Mouse (Mus musculus): ENCODE data around the gene Stoml1.

Stoml1 gene

GRCm38 (mm10) chr9:58274626-58275025, 21.7 kb downstream of the Stoml1 start:
- POLR2A ChIA-PET: interaction anchor here (0.6 to 21.3 kb wide), 57 partner anchors 7 to 1017 kb away, joined by 3 to 458 read pairs (median 7); partner anchors contain the start of genes Pml (in 4 of the 4), Stoml1 (in 3 of the 4), Adpgk (in 1 of the 4) and Cox5a (in 1 of the 4)
- CTCF ChIA-PET: interaction anchor here in 3 of 4 experiments (0.9 to 5.0 kb wide), 9 partner anchors 6 to 236 kb away, joined by 3 to 65 read pairs (median 4); partner anchors contain the start of genes Pml (in 2 of the 3) and Stoml1 (in 1 of the 3)

GRCm38 (mm10) chr9:58275115-58275774, 22.3 kb downstream of the Stoml1 start:
- ChIA-PET CTCF (interaction anchor here in 3 of 4 experiments (0.6 to 1.9 kb wide), 13 partner anchors 9 to 237 kb away, joined by 3 to 11 read pairs (median 4); partner anchors contain the start of genes Pml (in 2 of the 3) and Stoml1 (in 2 of the 3)), POLR2A (interaction anchor here (0.6 to 21.3 kb wide), 62 partner anchors 6 to 1016 kb away, joined by 3 to 458 read pairs (median 6); partner anchors contain the start of genes Pml (in 4 of the 4), Stoml1 (in 3 of the 4), Adpgk (in 1 of the 4) and Cox5a (in 1 of the 4))

- CTCF ChIA-PET: interaction anchor here in 3 of 4 experiments (0.6 to 1.9 kb wide), 9 partner anchors 10 to 80 kb away, joined by 3 to 11 read pairs (median 4); partner anchors contain the start of genes Pml (in 2 of the 3) and Stoml1 (in 1 of the 3)
- POLR2A ChIA-PET: interaction anchor here (0.6 to 21.3 kb wide), 56 partner anchors 6 to 1016 kb away, joined by 3 to 458 read pairs (median 7); partner anchors contain the start of genes Pml (in 4 of the 4), Stoml1 (in 3 of the 4), Nptn (in 2 of the 4) and Adpgk (in 1 of the 4)
Observed at GRCm38 (mm10) chr9:58275797-58276196, 22.8 kb downstream of the Stoml1 start.

- CTCF ChIA-PET: interaction anchor here in 1 of 4 experiments (1.8 kb wide), 1 partner anchor 26 kb away, joined by 4 read pairs; the partner anchor contains the start of gene Pml
- POLR2A ChIA-PET: interaction anchor here (0.6 to 21.3 kb wide), 37 partner anchors 9 to 1383 kb away, joined by 3 to 458 read pairs (median 9); partner anchors contain the start of genes Pml (in 3 of the 4), Nptn (in 2 of the 4), Stoml1 (in 2 of the 4) and Islr (in 1 of the 4)
Observed at GRCm38 (mm10) chr9:58276346-58276745, 23.4 kb downstream of the Stoml1 start.

GRCm38 (mm10) chr9:58278313-58278712, 25.3 kb downstream of the Stoml1 start:
- ChIA-PET POLR2A (interaction anchor here (0.6 to 21.3 kb wide), 38 partner anchors 6 to 1378 kb away, joined by 3 to 458 read pairs (median 10); partner anchors contain the start of genes Islr (in 2 of the 4), Islr2 (in 2 of the 4), Nptn (in 2 of the 4) and Pml (in 2 of the 4)), CTCF (interaction anchor here in 3 of 4 experiments (0.6 to 6.3 kb wide), 5 partner anchors 6 to 1095 kb away, joined by 3 to 65 read pairs (median 25); partner anchors contain the start of gene Pml (in 1 of the 3))

GRCm38 (mm10) chr9:58278821-58279723, 26.1 kb downstream of the Stoml1 start:
- ChIA-PET CTCF (interaction anchor here in 3 of 4 experiments (0.6 to 6.3 kb wide), 16 partner anchors 7 to 751 kb away, joined by 3 to 65 read pairs (median 8); partner anchors contain the start of genes Islr (in 1 of the 3), Islr2 (in 1 of the 3), Pml (in 1 of the 3) and Stoml1 (in 1 of the 3)), POLR2A (interaction anchor here (0.8 to 21.3 kb wide), 75 partner anchors 6 to 1378 kb away, joined by 3 to 458 read pairs (median 6); partner anchors contain the start of genes Islr (in 3 of the 4), Islr2 (in 3 of the 4), Nptn (in 3 of the 4) and Pml (in 3 of the 4))

- ChIA-PET CTCF (interaction anchor here (0.6 to 6.3 kb wide), 25 partner anchors 8 to 299 kb away, joined by 3 to 65 read pairs (median 7); partner anchors contain the start of genes Pml (in 2 of the 4), Islr (in 1 of the 4), Islr2 (in 1 of the 4) and Stoml1 (in 1 of the 4)), POLR2A (interaction anchor here (0.6 to 21.3 kb wide), 83 partner anchors 7 to 1377 kb away, joined by 3 to 458 read pairs (median 5); partner anchors contain the start of genes Islr (in 3 of the 4), Islr2 (in 3 of the 4), Nptn (in 3 of the 4) and Pml (in 3 of the 4))
Observed at GRCm38 (mm10) chr9:58279780-58280179, 26.8 kb downstream of the Stoml1 start.

GRCm38 (mm10) chr9:58280259-58281109, 27.5 kb downstream of the Stoml1 start:
- POLR2A ChIA-PET: interaction anchor here (0.6 to 21.3 kb wide), 84 partner anchors 8 to 777 kb away, joined by 3 to 458 read pairs (median 6); partner anchors contain the start of genes Pml (in 4 of the 4), Islr (in 3 of the 4), Islr2 (in 3 of the 4) and Nptn (in 3 of the 4)
- CTCF ChIA-PET: interaction anchor here (0.7 to 6.3 kb wide), 41 partner anchors 8 to 299 kb away, joined by 3 to 65 read pairs (median 6); partner anchors contain the start of genes Islr (in 2 of the 4), Islr2 (in 2 of the 4), Pml (in 2 of the 4) and Loxl1 (in 1 of the 4)

- CTCF ChIA-PET: interaction anchor here (0.5 to 6.3 kb wide), 68 partner anchors 10 to 1208 kb away, joined by 3 to 65 read pairs (median 5); partner anchors contain the start of genes Islr (in 2 of the 4), Islr2 (in 2 of the 4), Pml (in 2 of the 4) and Insyn1 (in 1 of the 4)
- POLR2A ChIA-PET: interaction anchor here (0.5 to 21.3 kb wide), 41 partner anchors 9 to 470 kb away, joined by 3 to 458 read pairs (median 5); partner anchors contain the start of genes Pml (in 2 of the 4), Stoml1 (in 2 of the 4), Islr (in 1 of the 4) and Islr2 (in 1 of the 4)
Observed at GRCm38 (mm10) chr9:58281597-58281996, 28.6 kb downstream of the Stoml1 start.

GRCm38 (mm10) chr9:58283431-58283830, 30.5 kb downstream of the Stoml1 start:
- ChIA-PET CTCF (interaction anchor here (0.6 to 6.3 kb wide), 19 partner anchors 8 to 295 kb away, joined by 3 to 65 read pairs (median 4); partner anchors contain the start of genes Pml (in 2 of the 4), Loxl1 (in 1 of the 4) and Stoml1 (in 1 of the 4)), POLR2A (interaction anchor here in 3 of 4 experiments (0.5 to 21.3 kb wide), 20 partner anchors 8 to 638 kb away, joined by 3 to 458 read pairs (median 5); partner anchors contain the start of genes Islr (in 1 of the 3), Islr2 (in 1 of the 3) and Pml (in 1 of the 3))

GRCm38 (mm10) chr9:58289090-58289489, 36.1 kb downstream of the Stoml1 start:
- POLR2A ChIA-PET: interaction anchor here in 2 of 4 experiments (1.1 to 21.3 kb wide), 5 partner anchors 9 to 44 kb away, joined by 3 to 458 read pairs (median 6); partner anchors contain the start of genes Loxl1 (in 1 of the 2) and Pml (in 1 of the 2)
- CTCF ChIA-PET: interaction anchor here in 1 of 4 experiments (1.5 kb wide), 1 partner anchor 9 kb away, joined by 5 read pairs; no protein-coding TSS in a partner anchor

GRCm38 (mm10) chr9:58289901-58290300, 36.9 kb downstream of the Stoml1 start:
- POLR2A ChIA-PET: interaction anchor here in 1 of 4 experiments (1.1 to 21.3 kb wide), 4 partner anchors 10 to 45 kb away, joined by 3 to 458 read pairs (median 6); partner anchors contain the start of genes Loxl1 and Pml
- CTCF ChIA-PET: no interaction called here

- ChIA-PET CTCF (interaction anchor here in 2 of 4 experiments (0.9 to 3.0 kb wide), 5 partner anchors 12 to 74 kb away, joined by 3 to 8 read pairs (median 4); no protein-coding TSS in a partner anchor), POLR2A (interaction anchor here in 2 of 4 experiments (0.7 to 4.3 kb wide), 13 partner anchors 10 to 161 kb away, joined by 3 to 46 read pairs (median 5); partner anchors contain the start of gene Pml (in 1 of the 2))
Observed at GRCm38 (mm10) chr9:58294527-58294926, 41.6 kb downstream of the Stoml1 start.

- CTCF ChIA-PET: interaction anchor here in 3 of 4 experiments (0.6 to 3.0 kb wide), 13 partner anchors 12 to 75 kb away, joined by 3 to 12 read pairs (median 4); no protein-coding TSS in a partner anchor
- POLR2A ChIA-PET: interaction anchor here in 3 of 4 experiments (0.6 to 4.3 kb wide), 18 partner anchors 8 to 162 kb away, joined by 3 to 46 read pairs (median 5); partner anchors contain the start of genes Loxl1 (in 1 of the 3) and Pml (in 1 of the 3)
Observed at GRCm38 (mm10) chr9:58295345-58295744, 42.4 kb downstream of the Stoml1 start.

Measured in embryonic stem cell, embryonic (primary cell).